Mouse (Mus musculus) 3134 (cell line): ENCODE data around the gene Cideb.

ENCODE experiments used
- DNase-seq: peaks from one replicate; pipeline ENCODE4 v3.0.0-alpha.2; 2011; ENCODE audit warnings: low spot score; ENCODE audit not compliant: insufficient read length; ENCODE audit errors: extremely low read depth

Gene Cideb

GRCm38 (mm10) chr14:55758363-55758784 lies at the start of gene Cideb:
Gene Cideb (minus strand): TSS chr14:55758458.
- DNase-seq: peak; percentile 39

- peak; percentile 48 for DNase-seq
These were observed 37.3 kb upstream of the Cideb start for GRCm38 (mm10) chr14:55795380-55796163.

GRCm38 (mm10) chr14:55793946-55794345 lies 35.7 kb upstream of the Cideb start:
- DNase-seq: peak; percentile 45

- DNase-seq: no peak
These were observed 35.2 kb upstream of the Cideb start for GRCm38 (mm10) chr14:55793461-55793860.

- DNase-seq: no peak
These were observed 30.2 kb upstream of the Cideb start, which contains the start of gene Ripk3 for GRCm38 (mm10) chr14:55788256-55789050. Gene Ripk3 (minus strand): TSS chr14:55788865.

GRCm38 (mm10) chr14:55787731-55788130 lies 29.5 kb upstream of the Cideb start:
- DNase-seq: no peak

- DNase-seq: no peak
These were observed 26.9 kb upstream of the Cideb start for GRCm38 (mm10) chr14:55785195-55785594.

- DNase-seq: no peak
These were observed 25.6 kb upstream of the Cideb start, which contains the start of gene Adcy4 for GRCm38 (mm10) chr14:55783958-55784235. Gene Adcy4 (minus strand): TSS chr14:55784095.

GRCm38 (mm10) chr14:55783171-55783957 lies 25.1 kb upstream of the Cideb start:
- no peak for DNase-seq

GRCm38 (mm10) chr14:55782361-55782960 lies 24.2 kb upstream of the Cideb start:
- DNase-seq: no peak

GRCm38 (mm10) chr14:55781310-55781709 lies 23.1 kb upstream of the Cideb start:
- no peak for DNase-seq

GRCm38 (mm10) chr14:55780736-55781135 lies 22.5 kb upstream of the Cideb start:
- DNase-seq: no peak

GRCm38 (mm10) chr14:55779656-55780055 lies 21.4 kb upstream of the Cideb start:
- no peak for DNase-seq

GRCm38 (mm10) chr14:55778686-55779085 lies 20.4 kb upstream of the Cideb start:
- DNase-seq: no peak

GRCm38 (mm10) chr14:55777806-55778205 lies 19.5 kb upstream of the Cideb start:
- no peak for DNase-seq

GRCm38 (mm10) chr14:55777176-55777575 lies 18.9 kb upstream of the Cideb start:
- no peak for DNase-seq

- DNase-seq: no peak
These were observed 18.5 kb upstream of the Cideb start for GRCm38 (mm10) chr14:55776711-55777110.

- no peak for DNase-seq
These were observed 10.9 kb upstream of the Cideb start for GRCm38 (mm10) chr14:55769087-55769703.

- DNase-seq: no peak
These were observed 10.3 kb upstream of the Cideb start for GRCm38 (mm10) chr14:55768555-55768954.
